ENCODE assay signal across 8 mouse cellular contexts in the genomic region with DNA sequence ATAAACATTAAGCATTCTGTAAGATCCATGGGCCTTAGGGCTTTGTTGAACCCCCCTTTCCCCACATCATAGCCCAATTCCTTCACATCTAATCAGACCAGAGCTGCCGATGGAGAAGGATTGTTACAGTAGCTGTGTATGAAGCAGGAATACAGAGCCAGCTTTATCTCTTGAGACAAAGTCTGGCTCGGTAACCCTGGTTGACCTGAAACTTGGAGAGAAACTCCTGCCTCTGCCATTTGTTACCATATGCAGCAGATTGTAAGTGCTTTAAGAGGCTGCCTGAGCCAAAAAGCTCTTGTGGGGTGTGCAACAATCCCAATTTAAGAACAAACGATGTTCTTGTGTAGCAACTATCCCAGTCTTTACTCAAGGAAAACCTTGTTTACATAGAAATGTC. TPM values are rescaled to one million over a fixed set of nuclear protein-coding genes. Genes with fewer than 3 reads are reported as not detected.
DNase-seq lines count a peak whose midpoint lies in the region; ATAC-seq and TF ChIP-seq lines count a peak whose summit lies in the region.

No protein-coding gene starts in this region.

- no peak for DNase-seq in gastrocnemius, adult 2 months
- no peak for DNase-seq in gastrocnemius, postnatal 25 days
- DNase-seq in ES-E14 (ENCODE audit: low read depth, low spot score) = no peak
- DNase-seq in liver, postnatal 0 days = no peak
- no peak for DNase-seq in gastrocnemius, postnatal 4 days (ENCODE audit: low spot score in 2 of 2)
- DNase-seq in spleen, postnatal 14 days (ENCODE audit: low spot score in 2 of 2) = no peak

- TF ChIP-seq EP300 in liver, postnatal 0 days (IDR thresholded peaks at IDR 0.05; ENCODE audit: low read depth) = no peak

- 22% methylated on average over 3 of the region's 3 CpGs for WGBS in heart, embryonic 15.5 days
- WGBS in liver, postnatal 0 days (ENCODE audit: insufficient replicate concordance) = 47% methylated on average over 3 of the region's 3 CpGs

- peaks cover 3 to 11% of the 10 kb centered on the region in 2 experiments; a peak in 3 of 4 replicates for H3K4me1 ChIP-seq in ES-E14 (ENCODE audit: control insufficient read depth in 2 of 2, insufficient read depth in 2 of 2, low read length in 2 of 2, poor library complexity in 1 of 2)
- peaks cover 51% of the 10 kb centered on the region for H3K4me1 ChIP-seq in heart, embryonic 15.5 days (replicated peaks)
- peaks cover 16% of the 10 kb centered on the region for H3K4me1 ChIP-seq in liver, postnatal 0 days (ENCODE audit: insufficient read depth)

- in situ Hi-C loops in ES-E14 (cut with MboI; ENCODE audit: low sequenced_read_pairs in 2 of 2, unreplicated experiment in 2 of 2) = no loop called here

- intact Hi-C loops in gastrocnemius, adult 2 months (cut with DNase I) = no loop called here

- peak overlapping the region; percentile 93 for H3K27ac ChIP-seq in gastrocnemius, adult 2 months
- H3K27ac ChIP-seq in ES-E14 (ENCODE audit: insufficient read depth, low read depth, low read length, poor library complexity, severe bottlenecking) = no peak overlapping the region
- H3K27ac ChIP-seq in heart, embryonic 15.5 days = peak overlapping the region; percentile 86
- H3K27ac ChIP-seq in liver, postnatal 0 days (ENCODE audit: low read depth) = no peak overlapping the region

- ATAC-seq in heart, embryonic 15.5 days (replicated peaks; ENCODE audit: insufficient number of reproducible peaks, insufficient read depth, low FRiP score, low read depth) = no peak
- ATAC-seq in liver, postnatal 0 days = no peak
- ATAC-seq in granulocyte monocyte progenitor cell, adult 5-6 weeks (replicated peaks; ENCODE audit: poor library complexity, severe bottlenecking) = no peak

- H3K4me3 ChIP-seq in gastrocnemius, adult 2 months = peak overlapping the region; percentile 86
- peak overlapping the region; percentile 69 to 83 for H3K4me3 ChIP-seq in ES-E14 (ENCODE audit: insufficient read depth in 1 of 2, low read depth in 1 of 2, low read length in 2 of 2, poor library complexity in 1 of 2, severe bottlenecking in 1 of 2)
- peak overlapping the region; percentile 79 for H3K4me3 ChIP-seq in heart, embryonic 15.5 days
- peak overlapping the region; percentile 65 for H3K4me3 ChIP-seq in liver, postnatal 0 days (ENCODE audit: low read depth, low read length)

- H3K4me2 ChIP-seq in heart, embryonic 15.5 days = peak overlapping the region; percentile 88
- peak overlapping the region; percentile 89 for H3K4me2 ChIP-seq in liver, postnatal 0 days (ENCODE audit: low read depth, low read length)

- TF ChIP-seq CTCF in gastrocnemius, adult 2 months (IDR thresholded peaks at IDR 0.05) = no peak
- no peak for TF ChIP-seq CTCF in liver, postnatal 0 days (IDR thresholded peaks at IDR 0.05; ENCODE audit: low read depth)

- H3K36me3 ChIP-seq in ES-E14 (ENCODE audit: control insufficient read depth, insufficient read depth, low read length, poor library complexity, severe bottlenecking) = no peaks in the 10 kb centered on the region
- no peaks in the 10 kb centered on the region for H3K36me3 ChIP-seq in heart, embryonic 15.5 days
- H3K36me3 ChIP-seq in liver, postnatal 0 days (replicated peaks; ENCODE audit: insufficient read depth, low read length) = no peaks in the 10 kb centered on the region

- no peaks in the 10 kb centered on the region for H3K9me3 ChIP-seq in ES-E14 (ENCODE audit: control insufficient read depth, insufficient read depth, low read depth, low read length)
- no peaks in the 10 kb centered on the region for H3K9me3 ChIP-seq in heart, embryonic 15.5 days (replicated peaks)
- no peaks in the 10 kb centered on the region for H3K9me3 ChIP-seq in liver, postnatal 0 days (ENCODE audit: low read length)

- peak overlapping the region; percentile 92 for H3K9ac ChIP-seq in ES-E14 (ENCODE audit: insufficient read depth, low read depth, low read length, poor library complexity, severe bottlenecking)
- peak overlapping the region; percentile 89 for H3K9ac ChIP-seq in heart, embryonic 15.5 days
- peak overlapping the region; percentile 88 for H3K9ac ChIP-seq in liver, postnatal 0 days (replicated peaks)

- H3K27me3 ChIP-seq in heart, embryonic 15.5 days = no peaks in the 10 kb centered on the region
- H3K27me3 ChIP-seq in liver, postnatal 0 days (ENCODE audit: insufficient read depth, low read length) = no peaks in the 10 kb centered on the region

TF ChIP-seq in ES-E14, 5 proteins besides CTCF, POLR2A, EP300 and RAD21:
- no peak for TF ChIP-seq ZNF384 (IDR thresholded peaks at IDR 0.05; ENCODE audit: low read depth, low read length)
- no peak for TF ChIP-seq CHD2 (IDR thresholded peaks at IDR 0.05; ENCODE audit: low read depth, low read length)
- TF ChIP-seq MAFK (IDR thresholded peaks at IDR 0.05; ENCODE audit: insufficient read depth, low read depth, low read length) = no peak
- TF ChIP-seq HCFC1 (IDR thresholded peaks at IDR 0.05; ENCODE audit: borderline replicate concordance, insufficient read depth, low read length) = no peak
- TF ChIP-seq ZC3H11A (IDR thresholded peaks at IDR 0.05; ENCODE audit: borderline replicate concordance, low read depth, low read length) = no peak

RNA-seq across cellular contexts. Expression of gene Ndufs6, which starts 3.4 kb away (rescaled TPM):
- 100 to 1,000 TPM; 406 to 531 TPM for total RNA-seq in gastrocnemius, adult 2 months (2021)
- total RNA-seq in gastrocnemius, postnatal 25 days (2021) = 100 to 1,000 TPM; 429 to 436 TPM
- 203 and 214 TPM in 2 replicates for total RNA-seq in ES-E14 (2012; rRNA removed)
- 637 and 761 TPM in 2 replicates for polyA plus RNA-seq in heart, embryonic 15.5 days (2015; fragmentation: Nextera tagmentation; extraction: Ambion mirVana)
- polyA plus RNA-seq in liver, postnatal 0 days (2015; fragmentation: Nextera tagmentation; extraction: Ambion mirVana) = 291 TPM in 2 replicates
- 100 to 1,000 TPM; 246 TPM for total RNA-seq in gastrocnemius, postnatal 4 days (2021)
- 207 and 242 TPM in 2 replicates for total RNA-seq in granulocyte monocyte progenitor cell, adult 5-6 weeks (2014; fragmentation: Nextera tagmentation)
- total RNA-seq in granulocyte monocyte progenitor cell, adult 5-6 weeks (2017) = 98.5 and 102 TPM in 2 replicates

RNA-seq across cellular contexts. Expression of gene Mrpl36, which starts 3.4 kb away (rescaled TPM):
- 10 to 100 TPM; 36.5 to 47.4 TPM for total RNA-seq in gastrocnemius, adult 2 months (2021)
- total RNA-seq in gastrocnemius, postnatal 25 days (2021) = 10 to 100 TPM; 44.8 to 46.9 TPM
- total RNA-seq in ES-E14 (2012; rRNA removed) = 95.7 and 96.1 TPM in 2 replicates
- polyA plus RNA-seq in heart, embryonic 15.5 days (2015; fragmentation: Nextera tagmentation; extraction: Ambion mirVana) = 117 and 140 TPM in 2 replicates
- polyA plus RNA-seq in liver, postnatal 0 days (2015; fragmentation: Nextera tagmentation; extraction: Ambion mirVana) = 88.7 and 90.4 TPM in 2 replicates
- 10 to 100 TPM; 31.9 to 34.4 TPM for total RNA-seq in gastrocnemius, postnatal 4 days (2021)
- total RNA-seq in granulocyte monocyte progenitor cell, adult 5-6 weeks (2014; fragmentation: Nextera tagmentation) = 97.8 and 116 TPM in 2 replicates
- 37.9 and 66.9 TPM in 2 replicates for total RNA-seq in granulocyte monocyte progenitor cell, adult 5-6 weeks (2017)

Comparison
In these comparisons a context has a peak if more than half of its experiments do, and no peak if none do; other contexts are left out.
1. H3K27ac ChIP-seq: peak in gastrocnemius, adult 2 months (single experiment) and heart, embryonic 15.5 days (single experiment); none in ES-E14 (single experiment) and liver, postnatal 0 days (single experiment).
2. Peak in every context shown above with its lines, with median percentiles within 50 percentile points of each other: H3K4me3 ChIP-seq and H3K9ac ChIP-seq.